Mouse (Mus musculus) stomach, embryonic 14.5 days (tissue): ENCODE measurements around the gene E2f6. TPM values are rescaled to one million over a fixed set of nuclear protein-coding genes. Genes with fewer than 3 reads are reported as not detected.

Experiments
- microRNA-seq: library from miRNA; unstranded; fragments of <30 nt; microRNA quantifications from one replicate; pipeline ENCODE4, GENCODE M21; 2016
- polyA plus RNA-seq: library from polyadenylated mRNA; unstranded; fragments of >200 nt; fragmentation: Nextera tagmentation; extraction: Ambion mirVana; gene quantifications from 2 replicates; pipeline ENCODE4 v1.2.1, GENCODE M21; 2014

Gene E2f6
- polyA plus RNA-seq, 1 experiment from 2014 or later = 49.1 TPM

Small RNA genes within 50 kb of the gene (microRNA-seq; reads per million reads assigned to microRNA genes)
- gene Gm44305 = not detected

Other genes with a start within 250 kb of the E2f6 start
- 4.8 and 6.5 TPM in 2 replicates for gene Lpin1, start 200.0 kb upstream of the E2f6 start, polyA plus RNA-seq
- gene Ntsr2, start 157.6 kb upstream of the E2f6 start, polyA plus RNA-seq = not detected in 2 replicates
- gene Greb1, start 10.1 kb upstream of the E2f6 start, polyA plus RNA-seq = 1.8 and 2.6 TPM in 2 replicates
- gene Rock2, start 83.9 kb downstream of the E2f6 start, polyA plus RNA-seq = 25.5 and 25.8 TPM in 2 replicates
- 8.3 and 8.5 TPM in 2 replicates for gene Pqlc3, start 189.4 kb downstream of the E2f6 start, polyA plus RNA-seq
- gene 2410004P03Rik, start 200.8 kb downstream of the E2f6 start, polyA plus RNA-seq = 0.18 and 0.26 TPM in 2 replicates